Mouse (Mus musculus) G1E (cell line): ENCODE measurements around the gene Uqcr11.

ENCODE experiments used
- CTCF ChIP-seq: IDR thresholded peaks from 2 replicates; pipeline ENCODE4 v1.5.1; 2012; ENCODE audit warnings: low read depth, low read length, inconsistent platforms, mixed read lengths
- GATA1 ChIP-seq: IDR thresholded peaks from 2 replicates; pipeline ENCODE4 v1.6.1; 2012; ENCODE audit warnings: borderline replicate concordance, low read length, inconsistent platforms, mixed read lengths
- GATA2 ChIP-seq: IDR thresholded peaks from 2 replicates; pipeline ENCODE4 v1.6.1; 2012; ENCODE audit warnings: low read depth, low read length, inconsistent platforms, borderline replicate concordance
- POLR2AphosphoS5 ChIP-seq: IDR thresholded peaks from 2 replicates; pipeline ENCODE4 v1.6.1; 2012; ENCODE audit warnings: low read depth, low read length, inconsistent platforms; ENCODE audit not compliant: insufficient replicate concordance
- TAL1 ChIP-seq: conservative IDR thresholded peaks from 2 replicates; pipeline ENCODE4 v1.6.1; 2012; ENCODE audit warnings: low read depth, low read length, inconsistent platforms, mixed read lengths

DNA sequence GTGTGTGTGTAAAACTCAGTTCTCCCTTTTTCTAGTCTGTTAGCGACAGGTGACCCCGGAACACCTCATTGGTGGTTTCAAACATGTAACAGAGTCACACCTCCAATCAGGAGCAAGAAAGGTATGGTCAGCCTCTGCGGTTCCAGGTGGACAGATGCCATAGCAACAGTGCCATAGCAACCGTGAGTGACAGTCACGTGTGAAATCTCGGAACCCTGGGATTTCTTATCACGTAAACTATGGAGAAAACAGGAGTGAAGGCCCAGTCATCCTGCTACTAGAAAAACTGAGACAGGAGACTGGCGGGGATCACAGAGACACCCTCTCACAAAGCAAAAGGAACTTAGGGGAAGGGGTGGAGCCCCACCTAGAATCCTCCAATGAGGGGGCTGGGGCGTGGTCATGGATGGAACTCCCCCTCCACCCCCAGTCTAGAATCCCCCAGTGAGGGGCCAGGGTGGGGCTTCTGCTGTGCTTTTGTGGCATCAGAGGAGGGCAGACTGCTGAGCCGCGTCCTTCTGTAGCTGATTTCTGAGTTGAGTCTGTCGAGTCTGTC lies 35.1 kb downstream of the Uqcr11 start:
- no peak for TF ChIP-seq GATA1
- TF ChIP-seq GATA2, result no peak
- no peak for TF ChIP-seq CTCF
- TF ChIP-seq TAL1, result no peak
- no peak for TF ChIP-seq POLR2AphosphoS5
